ENCODE assay signal across 8 mouse cellular contexts in the genomic region with DNA sequence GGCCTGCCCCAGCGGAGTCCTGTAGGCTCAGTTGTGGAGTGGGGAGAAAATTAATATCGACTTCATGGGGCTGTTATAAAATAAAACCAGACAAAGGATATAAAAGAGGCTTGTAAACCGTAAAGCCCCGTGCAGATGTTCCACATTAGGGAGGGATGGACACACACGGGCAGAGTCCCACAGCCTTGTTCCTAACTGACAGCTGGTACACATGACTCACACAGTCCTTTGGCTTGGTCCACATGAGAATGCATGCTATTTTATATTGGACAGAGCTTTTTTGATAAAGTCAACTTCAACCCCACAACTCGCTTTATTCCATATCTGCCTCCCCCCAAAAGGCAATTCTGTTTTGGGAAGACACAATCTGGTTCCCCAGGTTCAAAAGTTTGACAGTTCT. TPM values are rescaled to one million over a fixed set of nuclear protein-coding genes. Genes with fewer than 3 reads are reported as not detected.
DNase-seq lines count a peak whose midpoint lies in the region; ATAC-seq and TF ChIP-seq lines count a peak whose summit lies in the region.

No protein-coding gene starts in this region.

- no peaks in the 10 kb centered on the region for H3K27me3 ChIP-seq in liver, embryonic 12.5 days (replicated peaks)
- H3K27me3 ChIP-seq in liver, embryonic 11.5 days (replicated peaks; ENCODE audit: control insufficient read depth, insufficient read depth, low read length) = no peaks in the 10 kb centered on the region
- H3K27me3 ChIP-seq in intestine, postnatal 0 days (replicated peaks; ENCODE audit: control insufficient read depth, insufficient read depth, low read length) = no peaks in the 10 kb centered on the region
- H3K27me3 ChIP-seq in neural tube, embryonic 15.5 days (replicated peaks) = no peaks in the 10 kb centered on the region

- WGBS in liver, embryonic 12.5 days (ENCODE audit: insufficient replicate concordance) = 75% methylated on average over 6 of the region's 6 CpGs
- 80% methylated on average over 6 of the region's 6 CpGs for WGBS in liver, embryonic 11.5 days
- WGBS in intestine, postnatal 0 days = 46% methylated on average over 6 of the region's 6 CpGs
- WGBS in neural tube, embryonic 15.5 days = 27% methylated on average over 6 of the region's 6 CpGs

- DNase-seq in liver, embryonic 11.5 days (ENCODE audit: low spot score) = no peak
- peak; percentile 61 for DNase-seq in fibroblast of lung, adult 2 months (ENCODE audit: low read depth)
- no peak for DNase-seq in Muller cell, postnatal 12 days (ENCODE audit: inconsistent ontology term)
- no peak for DNase-seq in frontal cortex, postnatal 25 days (ENCODE audit: low spot score in 2 of 2)

- peaks cover 20% of the 10 kb centered on the region for H3K36me3 ChIP-seq in liver, embryonic 12.5 days
- H3K36me3 ChIP-seq in liver, embryonic 11.5 days (ENCODE audit: control insufficient read depth, insufficient read depth, low read length) = no peaks in the 10 kb centered on the region
- H3K36me3 ChIP-seq in intestine, postnatal 0 days (ENCODE audit: control insufficient read depth, insufficient read depth) = peaks cover 3% of the 10 kb centered on the region; the same call in 1 of the 2 replicates
- no peaks in the 10 kb centered on the region for H3K36me3 ChIP-seq in neural tube, embryonic 15.5 days

- H3K4me3 ChIP-seq in liver, embryonic 12.5 days = no peak overlapping the region
- no peak overlapping the region for H3K4me3 ChIP-seq in liver, embryonic 11.5 days (ENCODE audit: low read depth, low read length)
- H3K4me3 ChIP-seq in intestine, postnatal 0 days (ENCODE audit: low read depth, low read length) = no peak overlapping the region
- H3K4me3 ChIP-seq in neural tube, embryonic 15.5 days (replicated peaks) = no peak overlapping the region

- H3K4me1 ChIP-seq in liver, embryonic 12.5 days = peaks cover 66% of the 10 kb centered on the region
- peaks cover 45% of the 10 kb centered on the region for H3K4me1 ChIP-seq in liver, embryonic 11.5 days (replicated peaks; ENCODE audit: control insufficient read depth, insufficient read depth, low read length)
- peaks cover 4% of the 10 kb centered on the region; the same call in 1 of the 2 replicates for H3K4me1 ChIP-seq in intestine, postnatal 0 days (replicated peaks; ENCODE audit: control insufficient read depth, insufficient read depth, low read length)
- peaks cover 41% of the 10 kb centered on the region for H3K4me1 ChIP-seq in neural tube, embryonic 15.5 days

- H3K9ac ChIP-seq in liver, embryonic 12.5 days = no peak overlapping the region
- no peak overlapping the region for H3K9ac ChIP-seq in liver, embryonic 11.5 days (ENCODE audit: low read depth, low read length)
- H3K9ac ChIP-seq in intestine, postnatal 0 days (ENCODE audit: low read depth, low read length) = 0 out of 2 replicates have a peak overlapping the region, but pooled peaks have one; percentile 3
- H3K9ac ChIP-seq in neural tube, embryonic 15.5 days (replicated peaks) = no peak overlapping the region

- H3K27ac ChIP-seq in liver, embryonic 12.5 days = peak overlapping the region; percentile 23; the same call in 1 of the 2 replicates
- H3K27ac ChIP-seq in liver, embryonic 11.5 days (ENCODE audit: low read depth, low read length) = no peak overlapping the region
- peak overlapping the region; percentile 41 for H3K27ac ChIP-seq in intestine, postnatal 0 days (ENCODE audit: low read depth, low read length)
- H3K27ac ChIP-seq in neural tube, embryonic 15.5 days (replicated peaks) = peak overlapping the region; percentile 13

- H3K4me2 ChIP-seq in liver, embryonic 12.5 days = no peak overlapping the region
- H3K4me2 ChIP-seq in liver, embryonic 11.5 days = no peak overlapping the region
- H3K4me2 ChIP-seq in intestine, postnatal 0 days (replicated peaks; ENCODE audit: low read depth) = 0 out of 2 replicates have a peak overlapping the region, but pooled peaks have one; percentile 17
- no peak overlapping the region for H3K4me2 ChIP-seq in neural tube, embryonic 15.5 days

- TF ChIP-seq CTCF in intestine, postnatal 0 days (IDR thresholded peaks at IDR 0.05; ENCODE audit: low read depth) = no peak

- H3K9me3 ChIP-seq in liver, embryonic 12.5 days (replicated peaks) = no peaks in the 10 kb centered on the region
- no peaks in the 10 kb centered on the region for H3K9me3 ChIP-seq in liver, embryonic 11.5 days (ENCODE audit: control insufficient read depth, low read length)
- no peaks in the 10 kb centered on the region for H3K9me3 ChIP-seq in intestine, postnatal 0 days (ENCODE audit: control insufficient read depth)
- no peaks in the 10 kb centered on the region for H3K9me3 ChIP-seq in neural tube, embryonic 15.5 days (replicated peaks)

- ATAC-seq in liver, embryonic 12.5 days = no peak
- ATAC-seq in liver, embryonic 11.5 days (replicated peaks; ENCODE audit: low FRiP score) = no peak
- no peak for ATAC-seq in intestine, postnatal 0 days
- no peak for ATAC-seq in neural tube, embryonic 15.5 days (ENCODE audit: low FRiP score)
- ATAC-seq in CD4-positive, CD25-positive, alpha-beta regulatory T cell, adult 4 months = no peak

RNA-seq across cellular contexts. Expression of a gene that starts 59.6 kb away (rescaled TPM):
- 8.7 and 9.9 TPM in 2 replicates for polyA plus RNA-seq in liver, embryonic 12.5 days (2016; fragmentation: Nextera tagmentation; extraction: Ambion mirVana)
- polyA plus RNA-seq in liver, embryonic 11.5 days (2014; fragmentation: Nextera tagmentation; extraction: Ambion mirVana) = 6.1 and 6.2 TPM in 2 replicates
- 7.2 and 7.5 TPM in 2 replicates for polyA plus RNA-seq in intestine, postnatal 0 days (2015; fragmentation: Nextera tagmentation; extraction: Ambion mirVana)
- 3.9 and 4.7 TPM in 2 replicates for polyA plus RNA-seq in neural tube, embryonic 15.5 days (2015; fragmentation: Nextera tagmentation; extraction: Ambion mirVana)
- polyA plus RNA-seq in CD4-positive, CD25-positive, alpha-beta regulatory T cell, adult 4 months (2017; shearing (Covaris generic)) = under 1 TPM in 1 of 2 experiments, not detected in 1; 0.34 TPM
